Mouse (Mus musculus) olfactory bulb, adult 2 months (tissue): Measurements from ENCODE around the gene Stambp.

Experiments used
- CTCF ChIP-seq: fragments of 200-500 bp; IDR thresholded peaks from 2 replicates; pipeline ENCODE4 v1.5.1; 2012; ENCODE audit warnings: low read depth, mild to moderate bottlenecking, low read length, moderate library complexity; ENCODE audit not compliant: insufficient read depth
- POLR2A ChIP-seq: fragments of 200-500 bp; IDR thresholded peaks from 2 replicates; pipeline ENCODE4 v1.6.1; 2012; ENCODE audit warnings: mild to moderate bottlenecking, low read depth, low read length, moderate library complexity; ENCODE audit not compliant: insufficient read depth

- TF ChIP-seq POLR2A (no peak), CTCF (no peak)
Observed at GRCm38 (mm10) chr6:83619955-83620354, 47.4 kb upstream of the Stambp start.
